Mouse (Mus musculus): ENCODE measurements around the gene Tcf7. TPM values are rescaled to one million over a fixed set of nuclear protein-coding genes. Genes with fewer than 3 reads are reported as not detected.

Gene Tcf7
- polyA plus RNA-seq, 2 experiments = 1.6 to 1.8 TPM

DNA sequence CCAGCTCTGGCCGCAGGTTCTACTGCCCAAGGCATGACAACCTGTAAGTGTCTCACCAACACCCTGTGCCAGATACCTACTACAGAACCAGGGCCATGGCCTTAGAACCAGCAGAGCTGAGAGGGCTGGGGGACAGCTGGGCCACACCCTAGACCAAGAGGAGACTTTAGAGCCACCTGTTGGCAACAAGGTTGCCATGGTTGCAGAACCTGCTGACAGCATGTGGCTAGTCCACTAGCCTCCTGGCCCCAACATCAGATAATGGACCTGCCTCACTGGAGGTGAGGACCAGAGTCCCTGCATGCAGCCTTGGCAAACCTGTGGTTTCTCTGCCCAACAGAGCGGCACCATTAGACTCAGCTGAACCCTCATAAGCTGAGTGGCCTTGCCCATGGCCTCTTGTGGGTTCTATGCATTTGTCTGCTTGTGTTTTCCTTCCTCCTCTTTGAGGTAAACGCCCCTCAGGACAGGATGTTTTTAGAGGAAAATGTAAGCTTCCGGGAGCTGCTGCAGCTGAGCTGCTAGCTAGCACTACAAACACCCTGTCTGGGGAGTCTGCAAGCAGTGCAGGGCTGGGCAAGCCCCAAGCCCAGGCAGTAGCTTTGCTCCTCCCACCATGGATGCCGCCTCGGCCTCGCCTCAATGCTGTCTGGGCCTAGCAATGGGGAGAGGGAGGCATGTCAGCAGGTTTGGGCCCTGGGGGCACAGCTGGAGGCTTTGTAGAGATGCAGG, 14.5 kb downstream of the Tcf7 start:
- no peaks in the 10 kb centered on the region for H3K36me3 ChIP-seq (replicated peaks; ENCODE audit: control insufficient read depth, insufficient read depth, low read depth)
- 33% methylated on average over 7 of the region's 7 CpGs for WGBS (ENCODE audit: insufficient replicate concordance)
- H3K9me3 ChIP-seq (ENCODE audit: control insufficient read depth, low read length) = no peaks in the 10 kb centered on the region
- H3K27me3 ChIP-seq (ENCODE audit: control insufficient read depth, insufficient read depth, low read length) = no peaks in the 10 kb centered on the region
- H3K9ac ChIP-seq (replicated peaks) = no peak overlapping the region
- H3K4me2 ChIP-seq (ENCODE audit: low read depth) = no peak overlapping the region
- ATAC-seq (ENCODE audit: insufficient read depth) (no peak), DNase-seq (ENCODE audit: low read depth in 3 of 3, low spot score in 3 of 3) (no peak)
- H3K4me1 ChIP-seq (replicated peaks; ENCODE audit: control insufficient read depth in 2 of 2, insufficient read depth in 2 of 2, low read length in 1 of 2) = no peaks in the 10 kb centered on the region
- TF ChIP-seq EP300 (IDR thresholded peaks at IDR 0.05; ENCODE audit: low read depth) = no peak
- TF ChIP-seq CTCF (IDR thresholded peaks at IDR 0.05; ENCODE audit: low read depth) = no peak
- no peak overlapping the region for H3K4me3 ChIP-seq (ENCODE audit: insufficient read depth in 1 of 2, low read depth in 2 of 2, low read length in 2 of 2)
- H3K27ac ChIP-seq = no peak overlapping the region

GRCm38 (mm10) chr11:52267271-52267670, 15.5 kb downstream of the Tcf7 start:
- TF ChIP-seq CTCF (IDR thresholded peaks at IDR 0.05; ENCODE audit: low read depth) = no peak
- TF ChIP-seq EP300 (IDR thresholded peaks at IDR 0.05; ENCODE audit: low read depth) = no peak
- no peak overlapping the region for H3K4me2 ChIP-seq (ENCODE audit: low read depth)
- ATAC-seq (ENCODE audit: insufficient read depth) (no peak), DNase-seq (ENCODE audit: low read depth in 3 of 3, low spot score in 3 of 3) (no peak)
- no peak overlapping the region for H3K4me3 ChIP-seq (ENCODE audit: insufficient read depth in 1 of 2, low read depth in 2 of 2, low read length in 2 of 2)
- H3K27ac ChIP-seq = no peak overlapping the region
- no peak overlapping the region for H3K9ac ChIP-seq (replicated peaks)
- WGBS (ENCODE audit: insufficient replicate concordance) = 62% methylated on average over 5 of the region's 5 CpGs
- no peaks in the 10 kb centered on the region for H3K27me3 ChIP-seq (ENCODE audit: control insufficient read depth, insufficient read depth, low read length)
- no peaks in the 10 kb centered on the region for H3K9me3 ChIP-seq (ENCODE audit: control insufficient read depth, low read length)
- no peaks in the 10 kb centered on the region for H3K4me1 ChIP-seq (replicated peaks; ENCODE audit: control insufficient read depth in 2 of 2, insufficient read depth in 2 of 2, low read length in 1 of 2)
- no peaks in the 10 kb centered on the region for H3K36me3 ChIP-seq (replicated peaks; ENCODE audit: control insufficient read depth, insufficient read depth, low read depth)

- Histone ChIP-seq H3K4me1 (replicated peaks; ENCODE audit: control insufficient read depth in 2 of 2, insufficient read depth in 2 of 2, low read length in 1 of 2) (no peaks in the 10 kb centered on the region), H3K27me3 (ENCODE audit: control insufficient read depth, insufficient read depth, low read length) (no peaks in the 10 kb centered on the region), H3K4me2 (ENCODE audit: low read depth) (no peak overlapping the region), H3K9ac (replicated peaks) (no peak overlapping the region), H3K4me3 (ENCODE audit: insufficient read depth in 1 of 2, low read depth in 2 of 2, low read length in 2 of 2) (no peak overlapping the region), H3K36me3 (replicated peaks; ENCODE audit: control insufficient read depth, insufficient read depth, low read depth) (no peaks in the 10 kb centered on the region), H3K9me3 (ENCODE audit: control insufficient read depth, low read length) (no peaks in the 10 kb centered on the region), H3K27ac (no peak overlapping the region)
- no peak for TF ChIP-seq CTCF (IDR thresholded peaks at IDR 0.05; ENCODE audit: low read depth)
- DNase-seq (ENCODE audit: low read depth in 3 of 3, low spot score in 3 of 3) = no peak
- no peak for ATAC-seq (ENCODE audit: insufficient read depth)
- WGBS (ENCODE audit: insufficient replicate concordance) = 33% methylated on average over 12 of the region's 12 CpGs
Observed at GRCm38 (mm10) chr11:52265616-52266307, 17.1 kb downstream of the Tcf7 start.

DNA sequence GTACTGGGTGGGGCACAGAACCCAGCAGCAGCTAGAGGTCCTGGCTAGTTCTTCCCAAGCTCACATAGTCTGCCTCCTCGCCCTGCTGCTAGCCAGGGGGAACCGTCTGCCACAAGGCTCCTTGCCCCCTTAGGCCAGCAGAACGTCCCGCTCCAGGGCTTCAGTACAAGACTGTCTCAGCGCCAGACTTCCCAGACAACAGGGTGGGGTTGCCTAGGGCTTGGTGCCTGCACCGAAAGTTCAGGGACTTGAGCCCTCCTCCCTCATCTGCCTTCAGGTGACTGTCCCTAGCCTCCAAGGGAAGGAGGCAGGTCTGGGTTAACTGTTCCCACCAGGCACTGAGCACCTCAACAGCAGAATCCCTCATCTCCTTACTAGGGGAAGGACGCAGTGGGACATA, 17.9 kb downstream of the Tcf7 start:
- DNase-seq (ENCODE audit: low read depth in 3 of 3, low spot score in 3 of 3) (no peak), ATAC-seq (ENCODE audit: insufficient read depth) (no peak)
- Histone ChIP-seq H3K27ac (no peak overlapping the region), H3K27me3 (ENCODE audit: control insufficient read depth, insufficient read depth, low read length) (no peaks in the 10 kb centered on the region), H3K4me2 (ENCODE audit: low read depth) (no peak overlapping the region), H3K4me3 (ENCODE audit: insufficient read depth in 1 of 2, low read depth in 2 of 2, low read length in 2 of 2) (no peak overlapping the region), H3K9ac (replicated peaks) (no peak overlapping the region), H3K36me3 (replicated peaks; ENCODE audit: control insufficient read depth, insufficient read depth, low read depth) (no peaks in the 10 kb centered on the region), H3K4me1 (replicated peaks; ENCODE audit: control insufficient read depth in 2 of 2, insufficient read depth in 2 of 2, low read length in 1 of 2) (no peaks in the 10 kb centered on the region), H3K9me3 (ENCODE audit: control insufficient read depth, low read length) (no peaks in the 10 kb centered on the region)
- TF ChIP-seq EP300 (IDR thresholded peaks at IDR 0.05; ENCODE audit: low read depth) (no peak), CTCF (IDR thresholded peaks at IDR 0.05; ENCODE audit: low read depth) (no peak)
- 38% methylated on average over 7 of the region's 7 CpGs for WGBS (ENCODE audit: insufficient replicate concordance)

- Histone ChIP-seq H3K27me3 (ENCODE audit: control insufficient read depth, insufficient read depth, low read length) (no peaks in the 10 kb centered on the region), H3K4me3 (ENCODE audit: insufficient read depth in 1 of 2, low read depth in 2 of 2, low read length in 2 of 2) (no peak overlapping the region), H3K4me2 (ENCODE audit: low read depth) (no peak overlapping the region), H3K9ac (replicated peaks) (no peak overlapping the region), H3K4me1 (replicated peaks; ENCODE audit: control insufficient read depth in 2 of 2, insufficient read depth in 2 of 2, low read length in 1 of 2) (no peaks in the 10 kb centered on the region), H3K36me3 (replicated peaks; ENCODE audit: control insufficient read depth, insufficient read depth, low read depth) (no peaks in the 10 kb centered on the region), H3K9me3 (ENCODE audit: control insufficient read depth, low read length) (no peaks in the 10 kb centered on the region), H3K27ac (no peak overlapping the region)
- 77% methylated on average over 11 of the region's 11 CpGs for WGBS (ENCODE audit: insufficient replicate concordance)
- DNase-seq (ENCODE audit: low read depth in 3 of 3, low spot score in 3 of 3) = no peak
- TF ChIP-seq EP300 (IDR thresholded peaks at IDR 0.05; ENCODE audit: low read depth) (no peak), CTCF (IDR thresholded peaks at IDR 0.05; ENCODE audit: low read depth) (no peak)
- no peak for ATAC-seq (ENCODE audit: insufficient read depth)
Observed at GRCm38 (mm10) chr11:52262338-52262737, 20.5 kb downstream of the Tcf7 start.

All from liver, embryonic 14.5 days (tissue).